Mouse (Mus musculus): ENCODE results near the gene Sfrp5. TPM values are rescaled to one million over a fixed set of nuclear protein-coding genes. Genes with fewer than 3 reads are reported as not detected.

Gene Sfrp5
- polyA plus RNA-seq, 1 experiment from 2014 or later: 2.1 TPM

DNA sequence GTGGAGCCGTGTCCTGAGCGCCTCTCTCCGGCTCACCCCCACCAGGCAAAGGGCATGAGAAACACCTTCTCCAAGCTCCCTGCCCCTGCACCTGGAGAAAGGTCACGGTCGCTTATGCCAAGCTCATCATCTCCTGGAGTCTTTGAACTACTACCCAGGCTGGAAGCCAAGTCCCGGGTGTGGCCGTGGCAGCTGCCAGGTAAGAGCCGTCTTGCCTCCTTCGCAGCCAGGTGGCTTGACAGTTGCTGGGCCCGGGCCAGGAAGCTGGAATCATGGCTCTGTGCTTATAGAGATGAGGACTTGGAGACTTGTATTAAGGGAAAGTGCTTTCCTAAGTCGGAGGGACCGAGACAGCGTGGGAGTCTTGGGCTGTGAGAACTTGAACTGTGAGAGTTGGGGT is 28.9 kb upstream of the Sfrp5 start:
- no peak overlapping the region for H3K9ac ChIP-seq (ENCODE audit: low read depth, low read length)
- ATAC-seq: no peak
- 93% methylated on average over 13 of the region's 13 CpGs for WGBS

DNA sequence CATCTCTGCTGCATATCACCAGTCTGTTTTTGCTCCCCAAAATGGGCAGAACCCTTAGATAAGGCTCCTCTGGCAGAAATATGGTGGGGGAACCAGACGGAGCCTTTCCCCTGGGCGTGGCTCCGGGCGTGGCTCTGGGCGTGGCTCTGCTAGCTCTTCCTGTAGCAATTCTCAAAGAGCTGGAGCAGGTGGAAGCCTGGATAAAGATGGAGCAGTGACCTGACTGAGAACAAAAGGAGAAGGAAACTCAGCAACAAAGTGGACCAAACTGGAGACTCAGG is 28.2 kb upstream of the Sfrp5 start:
- no peak for ATAC-seq
- no peak overlapping the region for H3K27ac ChIP-seq (ENCODE audit: low read length)
- no peak overlapping the region for H3K4me3 ChIP-seq (ENCODE audit: low read depth, low read length)
- WGBS: 85% methylated on average over 5 of the region's 5 CpGs
- H3K9me3 ChIP-seq (replicated peaks; ENCODE audit: control insufficient read depth, low read length, poor library complexity, severe bottlenecking): no peaks in the 10 kb centered on the region
- no peak overlapping the region for H3K9ac ChIP-seq (ENCODE audit: low read depth, low read length)
- H3K27me3 ChIP-seq (ENCODE audit: control insufficient read depth, insufficient read depth, low read depth, low read length): no peaks in the 10 kb centered on the region
- no peaks in the 10 kb centered on the region for H3K36me3 ChIP-seq (ENCODE audit: control insufficient read depth, insufficient read depth, low read length)
- H3K4me2 ChIP-seq (ENCODE audit: low read length): no peak overlapping the region
- peaks cover 6% of the 10 kb centered on the region for H3K4me1 ChIP-seq (ENCODE audit: control insufficient read depth, insufficient read depth, low read length)

More for the DNA sequence above, 28.9 kb upstream of the Sfrp5 start:
- H3K27me3 ChIP-seq (ENCODE audit: control insufficient read depth, insufficient read depth, low read depth, low read length): no peaks in the 10 kb centered on the region
- H3K9me3 ChIP-seq (replicated peaks; ENCODE audit: control insufficient read depth, low read length, poor library complexity, severe bottlenecking): no peaks in the 10 kb centered on the region
- no peaks in the 10 kb centered on the region for H3K36me3 ChIP-seq (ENCODE audit: control insufficient read depth, insufficient read depth, low read length)
- H3K4me3 ChIP-seq (ENCODE audit: low read depth, low read length): no peak overlapping the region
- no peak overlapping the region for H3K4me2 ChIP-seq (ENCODE audit: low read length)
- H3K4me1 ChIP-seq (ENCODE audit: control insufficient read depth, insufficient read depth, low read length): peaks cover 6% of the 10 kb centered on the region
- no peak overlapping the region for H3K27ac ChIP-seq (ENCODE audit: low read length)

DNA sequence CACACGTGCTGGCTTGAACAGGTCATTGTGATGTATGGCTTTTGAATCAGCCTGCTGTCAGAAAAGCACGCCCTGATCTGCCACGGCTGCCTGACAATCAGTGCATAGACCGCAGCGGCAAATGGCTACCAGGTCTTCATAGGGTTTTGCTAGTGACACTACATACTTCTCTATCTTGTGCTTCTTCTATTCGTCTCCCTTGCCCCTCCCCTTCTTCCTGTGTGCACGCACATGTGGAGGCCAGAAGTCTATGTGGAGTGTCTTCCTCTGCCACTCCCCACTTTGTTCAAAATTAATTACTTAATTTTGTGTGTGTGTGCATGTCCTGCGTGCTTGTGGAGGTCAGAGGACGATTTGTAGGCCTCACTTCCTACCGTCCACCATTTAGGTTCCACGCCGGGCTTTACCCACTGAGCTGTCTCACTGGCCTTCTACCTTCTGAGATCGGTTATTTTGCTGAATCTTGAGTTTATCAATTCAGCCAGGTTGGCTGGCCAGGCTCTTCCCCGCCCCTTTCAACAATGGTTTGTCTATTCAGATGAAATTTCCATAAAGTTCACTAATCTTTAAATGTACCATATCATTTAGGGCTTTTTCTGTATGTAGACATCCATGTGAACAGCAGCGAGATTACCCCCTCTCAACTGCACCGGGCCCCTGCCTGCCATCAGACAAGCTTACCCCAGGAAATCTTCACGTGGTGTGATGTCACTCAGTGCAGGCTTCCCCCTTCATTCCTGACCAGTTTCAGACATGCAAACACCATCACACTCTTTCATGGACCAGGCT is 27.6 kb upstream of the Sfrp5 start:
- peaks cover 6% of the 10 kb centered on the region for H3K4me1 ChIP-seq (ENCODE audit: control insufficient read depth, insufficient read depth, low read length)
- H3K4me3 ChIP-seq (ENCODE audit: low read depth, low read length): no peak overlapping the region
- no peaks in the 10 kb centered on the region for H3K9me3 ChIP-seq (replicated peaks; ENCODE audit: control insufficient read depth, low read length, poor library complexity, severe bottlenecking)
- no peak overlapping the region for H3K9ac ChIP-seq (ENCODE audit: low read depth, low read length)
- no peaks in the 10 kb centered on the region for H3K27me3 ChIP-seq (ENCODE audit: control insufficient read depth, insufficient read depth, low read depth, low read length)
- no peak overlapping the region for H3K4me2 ChIP-seq (ENCODE audit: low read length)
- no peak for ATAC-seq
- 68% methylated on average over 17 of the region's 17 CpGs for WGBS
- no peaks in the 10 kb centered on the region for H3K36me3 ChIP-seq (ENCODE audit: control insufficient read depth, insufficient read depth, low read length)
- H3K27ac ChIP-seq (ENCODE audit: low read length): no peak overlapping the region

DNA sequence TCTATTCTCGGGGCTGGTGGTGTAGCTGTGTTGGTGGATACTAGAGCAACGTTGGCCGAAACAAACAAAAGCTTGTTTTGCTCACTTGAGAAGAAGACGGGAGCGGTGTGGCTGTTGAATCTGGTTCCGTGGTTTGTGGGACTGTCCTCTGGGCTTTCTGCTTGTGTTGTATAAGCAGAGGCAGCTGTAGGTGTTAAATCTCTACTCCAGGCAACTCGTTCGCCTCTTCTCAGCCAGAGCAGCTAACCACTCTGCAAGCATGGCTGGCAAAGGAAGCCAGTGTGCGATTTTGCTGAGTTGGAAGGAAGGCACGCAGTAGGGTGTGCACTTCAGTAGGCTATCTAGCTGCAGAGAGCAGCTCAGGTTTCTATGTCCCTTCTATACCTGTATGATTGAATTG is 24.4 kb upstream of the Sfrp5 start:
- Histone ChIP-seq H3K4me1 (ENCODE audit: control insufficient read depth, insufficient read depth, low read length) (peaks cover 6% of the 10 kb centered on the region), H3K4me2 (ENCODE audit: low read length) (no peak overlapping the region), H3K36me3 (ENCODE audit: control insufficient read depth, insufficient read depth, low read length) (no peaks in the 10 kb centered on the region), H3K27ac (ENCODE audit: low read length) (no peak overlapping the region), H3K4me3 (ENCODE audit: low read depth, low read length) (no peak overlapping the region), H3K9me3 (replicated peaks; ENCODE audit: control insufficient read depth, low read length, poor library complexity, severe bottlenecking) (no peaks in the 10 kb centered on the region), H3K27me3 (ENCODE audit: control insufficient read depth, insufficient read depth, low read depth, low read length) (no peaks in the 10 kb centered on the region), H3K9ac (ENCODE audit: low read depth, low read length) (no peak overlapping the region)
- 82% methylated on average over 10 of the region's 10 CpGs for WGBS
- ATAC-seq: no peak

DNA sequence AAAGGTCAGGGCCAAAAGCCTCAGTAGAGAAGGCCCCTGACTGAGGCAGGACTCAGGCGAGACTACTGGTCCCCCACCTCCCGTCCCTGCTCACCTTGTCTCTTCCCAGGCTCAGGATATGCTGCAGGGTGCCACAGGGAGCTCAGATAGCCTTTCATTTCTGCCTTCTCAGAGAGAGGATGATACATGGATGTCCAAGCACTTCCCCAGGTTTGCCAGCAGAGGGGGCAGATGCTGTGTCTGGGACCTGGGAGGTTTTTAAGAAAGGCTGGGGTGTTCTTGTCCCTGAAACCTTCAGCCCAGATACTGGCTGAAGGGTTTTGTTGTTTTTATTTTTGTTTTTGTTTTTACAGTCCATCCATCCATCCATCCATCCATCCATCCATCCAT is 15.3 kb upstream of the Sfrp5 start:
- Histone ChIP-seq H3K4me3 (ENCODE audit: low read depth, low read length) (no peak overlapping the region), H3K4me2 (ENCODE audit: low read length) (no peak overlapping the region), H3K9ac (ENCODE audit: low read depth, low read length) (no peak overlapping the region), H3K9me3 (replicated peaks; ENCODE audit: control insufficient read depth, low read length, poor library complexity, severe bottlenecking) (no peaks in the 10 kb centered on the region), H3K4me1 (ENCODE audit: control insufficient read depth, insufficient read depth, low read length) (no peaks in the 10 kb centered on the region), H3K27ac (ENCODE audit: low read length) (no peak overlapping the region), H3K36me3 (ENCODE audit: control insufficient read depth, insufficient read depth, low read length) (no peaks in the 10 kb centered on the region), H3K27me3 (ENCODE audit: control insufficient read depth, insufficient read depth, low read depth, low read length) (no peaks in the 10 kb centered on the region)
- 8% methylated on average over 2 of the region's 2 CpGs for WGBS
- peak; percentile 39; the same call in 1 of the 2 replicates for ATAC-seq

DNA sequence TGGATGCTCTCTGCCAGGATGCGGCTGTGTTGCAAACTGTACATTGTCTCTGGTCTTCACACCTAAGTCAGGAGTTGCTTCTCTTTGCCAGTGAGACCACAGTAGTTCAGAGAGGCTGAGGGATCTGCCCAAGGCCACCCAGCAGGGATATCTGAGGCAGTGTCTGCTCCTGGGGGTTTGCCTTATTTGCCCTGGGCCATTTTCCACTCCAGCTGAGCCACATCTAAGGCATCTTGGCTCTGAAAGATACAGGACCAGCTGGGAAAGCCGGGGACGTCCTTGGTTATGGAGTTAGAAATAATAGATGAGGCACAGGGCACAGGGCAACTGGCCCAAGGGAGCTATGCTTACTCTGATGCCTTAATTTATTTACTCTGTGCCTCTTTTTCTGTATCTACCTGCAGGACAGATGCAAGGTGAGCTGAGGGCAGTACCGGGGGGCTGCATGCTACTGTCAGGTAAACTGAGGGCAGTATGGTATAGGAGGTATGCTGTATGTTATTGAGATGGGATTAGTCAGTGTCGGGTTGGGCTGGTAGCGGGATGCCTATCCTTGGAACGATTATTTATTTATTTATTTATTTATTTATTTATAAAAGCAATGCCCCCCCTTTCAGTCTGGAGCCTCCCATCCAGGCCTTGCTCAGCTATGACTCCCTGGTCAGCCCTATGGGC is 14.8 kb upstream of the Sfrp5 start:
- Histone ChIP-seq H3K27ac (ENCODE audit: low read length) (no peak overlapping the region), H3K4me3 (ENCODE audit: low read depth, low read length) (no peak overlapping the region), H3K9me3 (replicated peaks; ENCODE audit: control insufficient read depth, low read length, poor library complexity, severe bottlenecking) (no peaks in the 10 kb centered on the region), H3K4me1 (ENCODE audit: control insufficient read depth, insufficient read depth, low read length) (no peaks in the 10 kb centered on the region), H3K36me3 (ENCODE audit: control insufficient read depth, insufficient read depth, low read length) (no peaks in the 10 kb centered on the region), H3K27me3 (ENCODE audit: control insufficient read depth, insufficient read depth, low read depth, low read length) (no peaks in the 10 kb centered on the region), H3K9ac (ENCODE audit: low read depth, low read length) (no peak overlapping the region), H3K4me2 (ENCODE audit: low read length) (no peak overlapping the region)
- WGBS: 65% methylated on average over 7 of the region's 7 CpGs
- peak; percentile 45; the same call in 1 of the 2 replicates for ATAC-seq

DNA sequence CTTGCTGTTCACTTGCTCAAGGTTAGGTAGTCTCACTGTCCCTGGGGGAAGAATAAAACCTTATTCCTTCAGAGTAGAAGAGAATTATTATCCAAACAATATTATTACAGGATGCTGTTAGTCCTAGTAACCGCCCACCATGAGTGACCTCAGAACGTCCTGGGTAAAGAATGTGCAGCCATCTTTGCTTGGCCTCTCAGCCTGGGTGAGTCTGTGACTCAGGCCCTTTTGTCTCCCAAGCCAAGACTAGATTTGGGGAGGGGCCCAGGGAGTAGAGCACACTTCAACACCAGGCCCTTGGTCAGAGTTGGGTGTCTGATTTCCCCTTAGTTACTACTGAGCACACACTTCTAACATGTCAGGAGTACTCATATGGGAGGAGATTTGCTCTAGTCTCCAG is 12.5 kb upstream of the Sfrp5 start:
- no peak overlapping the region for H3K4me2 ChIP-seq (ENCODE audit: low read length)
- H3K36me3 ChIP-seq (ENCODE audit: control insufficient read depth, insufficient read depth, low read length): no peaks in the 10 kb centered on the region
- no peak overlapping the region for H3K9ac ChIP-seq (ENCODE audit: low read depth, low read length)
- no peaks in the 10 kb centered on the region for H3K4me1 ChIP-seq (ENCODE audit: control insufficient read depth, insufficient read depth, low read length)
- H3K9me3 ChIP-seq (replicated peaks; ENCODE audit: control insufficient read depth, low read length, poor library complexity, severe bottlenecking): no peaks in the 10 kb centered on the region
- 82% methylated on average over 2 of the region's 2 CpGs for WGBS
- H3K27ac ChIP-seq (ENCODE audit: low read length): no peak overlapping the region
- H3K4me3 ChIP-seq (ENCODE audit: low read depth, low read length): no peak overlapping the region
- ATAC-seq: no peak
- no peaks in the 10 kb centered on the region for H3K27me3 ChIP-seq (ENCODE audit: control insufficient read depth, insufficient read depth, low read depth, low read length)

DNA sequence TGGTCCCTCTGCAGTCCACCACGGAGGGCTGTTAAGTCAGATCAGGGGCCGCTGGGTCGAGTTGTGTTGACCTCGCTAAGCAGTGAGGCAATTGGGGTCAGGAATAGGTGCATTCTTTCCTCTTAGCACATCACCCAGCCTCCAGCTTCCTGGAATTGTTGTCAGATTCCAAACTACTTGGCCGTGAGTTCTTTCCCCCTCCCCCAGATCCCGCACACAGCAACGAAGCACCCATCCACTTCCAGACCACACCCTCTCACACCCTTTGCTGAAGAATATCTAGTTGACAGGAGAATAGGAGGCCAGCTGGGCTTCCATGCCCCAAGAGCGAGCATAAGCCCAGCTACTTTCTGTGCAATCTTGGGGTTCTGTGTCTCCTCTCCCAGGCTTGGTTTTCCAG is 9.9 kb upstream of the Sfrp5 start:
- H3K4me1 ChIP-seq (ENCODE audit: control insufficient read depth, insufficient read depth, low read length): no peaks in the 10 kb centered on the region
- no peak overlapping the region for H3K4me2 ChIP-seq (ENCODE audit: low read length)
- no peaks in the 10 kb centered on the region for H3K9me3 ChIP-seq (replicated peaks; ENCODE audit: control insufficient read depth, low read length, poor library complexity, severe bottlenecking)
- H3K27me3 ChIP-seq (ENCODE audit: control insufficient read depth, insufficient read depth, low read depth, low read length): no peaks in the 10 kb centered on the region
- no peak overlapping the region for H3K9ac ChIP-seq (ENCODE audit: low read depth, low read length)
- no peak overlapping the region for H3K4me3 ChIP-seq (ENCODE audit: low read depth, low read length)
- no peaks in the 10 kb centered on the region for H3K36me3 ChIP-seq (ENCODE audit: control insufficient read depth, insufficient read depth, low read length)
- 62% methylated on average over 8 of the region's 8 CpGs for WGBS
- no peak overlapping the region for H3K27ac ChIP-seq (ENCODE audit: low read length)
- ATAC-seq: no peak

DNA sequence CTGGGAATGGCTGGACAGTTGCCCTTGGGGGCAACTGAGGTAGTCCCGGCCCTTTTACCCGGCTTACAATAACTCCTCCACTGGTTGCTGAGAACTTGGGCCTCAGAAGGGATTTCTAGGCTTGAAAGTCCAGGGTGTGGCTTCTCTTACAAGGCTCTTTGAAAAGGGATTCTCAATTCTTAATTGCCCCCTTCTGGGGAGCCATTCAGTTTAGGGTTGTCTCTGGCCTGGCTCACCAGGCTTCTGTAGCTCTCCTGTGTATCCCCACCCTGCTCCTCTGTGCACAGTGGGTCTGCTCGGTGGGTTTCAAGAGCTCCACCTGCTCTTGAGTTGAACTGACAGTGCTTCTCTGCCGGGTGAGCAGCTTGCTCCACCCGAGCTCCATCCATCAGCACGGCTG is 7.9 kb upstream of the Sfrp5 start:
- ATAC-seq: no peak
- Histone ChIP-seq H3K9me3 (replicated peaks; ENCODE audit: control insufficient read depth, low read length, poor library complexity, severe bottlenecking) (no peaks in the 10 kb centered on the region), H3K36me3 (ENCODE audit: control insufficient read depth, insufficient read depth, low read length) (no peaks in the 10 kb centered on the region), H3K27ac (ENCODE audit: low read length) (no peak overlapping the region), H3K4me2 (ENCODE audit: low read length) (no peak overlapping the region), H3K9ac (ENCODE audit: low read depth, low read length) (no peak overlapping the region), H3K27me3 (ENCODE audit: control insufficient read depth, insufficient read depth, low read depth, low read length) (no peaks in the 10 kb centered on the region), H3K4me3 (ENCODE audit: low read depth, low read length) (no peak overlapping the region), H3K4me1 (ENCODE audit: control insufficient read depth, insufficient read depth, low read length) (no peaks in the 10 kb centered on the region)
- WGBS: 65% methylated on average over 6 of the region's 6 CpGs
